Mouse (Mus musculus) large intestine, adult 2 months (tissue): Measurements from ENCODE around the gene Foxe1. TPM values are rescaled to one million over a fixed set of nuclear protein-coding genes. Genes with fewer than 3 reads are reported as not detected.
A peak's percentile ranks its signal among the peaks of the same experiment; 100 is the strongest.

ENCODE experiments used
- DNase-seq: peaks from one replicate; pipeline ENCODE4 v3.0.0-alpha.2; 2012; ENCODE audit warnings: low read depth, low spot score
- whole genome bisulfite sequencing: fragments of 180-500 bp; shearing (Covaris S2); methylation state at CpG from one replicate; pipeline ENCODE4 v1.1.7; 2018; 5-methylcytosine and 5-hydroxymethylcytosine counted together
- polyA plus RNA-seq: library from polyadenylated mRNA; depleted of rRNA; stranded (reverse); fragments of >200 nt; gene quantifications from 2 replicates; pipeline ENCODE4 v1.2.3, GENCODE M21; 2012; rRNA removed

The Foxe1 gene
- polyA plus RNA-seq = not detected in 2 replicates

DNA sequence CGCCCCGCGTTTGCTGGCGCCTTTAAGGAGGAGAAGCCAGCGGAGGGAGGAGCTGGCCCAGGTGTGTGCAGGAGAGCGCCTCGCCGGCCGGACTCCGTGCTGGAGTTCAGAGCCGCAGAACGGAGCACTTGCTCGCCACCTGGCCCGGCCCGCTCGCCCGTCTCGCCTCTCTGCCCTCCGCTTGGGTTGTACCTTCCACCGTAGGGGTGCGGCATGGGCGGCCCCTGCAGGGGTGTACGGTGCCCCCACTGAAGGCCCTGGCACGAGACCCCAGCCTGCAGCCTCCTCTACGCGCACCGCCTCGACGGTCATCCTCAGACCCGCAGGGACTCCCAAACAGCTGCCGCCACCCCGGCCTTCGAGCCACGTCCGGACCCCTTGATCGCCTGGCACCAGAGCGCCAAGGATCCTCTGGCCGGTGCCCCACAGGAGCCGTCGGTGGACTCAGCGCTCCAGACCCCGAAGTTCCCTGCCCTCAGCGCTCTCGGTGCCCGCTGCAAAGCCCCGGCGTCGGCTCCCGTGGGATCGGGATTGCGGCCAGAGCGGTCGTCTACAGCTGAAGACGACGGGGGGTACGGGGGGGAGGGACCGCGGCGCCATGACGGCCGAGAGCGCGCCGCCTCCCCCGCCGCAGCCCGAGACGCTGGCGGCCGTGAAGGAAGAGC, at the start of gene Foxe1:
Gene Foxe1, plus strand, starts transcription at position 14 of the 665 bp plus-strand sequence.
- WGBS = 4% methylated on average over 70 of the region's 70 CpGs
- no peak for DNase-seq

DNA sequence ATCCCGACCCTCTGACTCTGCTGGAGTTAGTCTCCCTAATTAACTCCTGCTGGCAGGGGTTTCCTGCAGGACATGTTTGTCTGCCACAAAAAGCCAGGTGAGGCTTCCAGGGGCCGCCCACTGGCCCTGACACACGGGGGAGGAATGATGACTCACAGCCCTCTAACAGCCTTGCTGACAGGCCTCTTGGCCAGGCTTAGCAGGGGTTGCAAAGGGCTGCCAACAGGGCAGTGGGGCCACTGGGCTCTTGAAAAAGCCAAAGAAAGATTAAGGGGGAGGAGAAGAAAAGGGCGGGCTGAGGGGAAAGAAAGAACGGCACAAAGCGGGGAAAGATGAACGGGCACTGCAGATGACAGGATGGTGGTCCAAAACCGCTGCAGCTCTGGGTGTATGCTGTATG, 39.3 kb upstream of the Foxe1 start:
- DNase-seq = no peak
- 6% methylated on average over 8 of the region's 8 CpGs for WGBS

DNA sequence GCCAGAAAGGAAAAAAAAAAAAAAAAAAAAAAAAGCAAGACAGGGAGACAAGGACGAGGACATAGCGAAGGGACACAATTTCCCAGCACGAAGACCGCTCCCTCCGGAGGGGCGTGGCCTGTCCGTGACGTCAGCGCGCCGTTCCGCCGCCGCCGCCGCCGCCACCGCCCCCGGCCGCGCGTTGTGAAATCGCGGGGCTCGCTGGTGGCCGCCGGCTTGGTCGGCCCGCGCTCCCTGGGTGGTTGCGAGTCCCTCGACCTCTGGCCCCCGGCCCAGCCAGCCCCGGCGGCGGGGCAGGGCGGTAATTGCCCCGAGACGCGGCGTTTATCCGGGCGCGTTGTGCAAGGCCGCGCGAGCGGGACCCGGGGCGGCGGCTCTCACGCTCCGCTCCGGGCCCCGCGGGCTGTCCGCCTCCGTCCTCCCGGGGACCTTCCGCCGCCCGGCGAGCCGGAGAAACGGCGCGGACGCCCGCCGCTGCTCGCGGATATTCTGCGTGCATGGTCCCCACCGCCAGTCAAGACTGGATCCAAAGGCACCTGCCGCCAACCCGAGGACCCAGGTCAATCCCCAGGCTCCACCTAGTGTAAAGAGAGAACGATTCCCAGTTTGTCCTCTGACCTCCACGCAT, 38.5 kb upstream of the Foxe1 start:
- peak; percentile 27 for DNase-seq
- WGBS = under 1% methylated on average over 78 of the region's 78 CpGs

DNA sequence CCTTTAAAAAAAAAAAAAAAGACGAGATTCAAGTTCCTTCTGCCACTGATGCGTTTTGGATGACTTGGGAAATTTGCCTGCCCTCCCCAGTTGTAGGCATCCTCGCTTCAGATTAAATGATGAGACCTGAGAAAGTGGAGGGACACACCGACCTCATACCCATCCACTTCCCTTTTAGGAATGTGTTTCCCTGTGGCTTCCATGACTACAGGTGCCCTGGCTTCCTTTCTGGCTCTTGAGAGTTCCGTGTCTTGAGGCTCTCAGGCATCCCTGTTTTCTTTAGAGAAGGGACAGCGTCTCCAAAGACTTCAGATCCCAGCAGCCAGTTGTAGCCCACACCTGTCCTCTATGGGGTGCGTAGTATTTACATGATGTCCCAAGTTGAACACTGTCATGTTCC, 38.0 kb upstream of the Foxe1 start:
- no peak for DNase-seq
- 29% methylated on average over 7 of the region's 7 CpGs for WGBS

DNA sequence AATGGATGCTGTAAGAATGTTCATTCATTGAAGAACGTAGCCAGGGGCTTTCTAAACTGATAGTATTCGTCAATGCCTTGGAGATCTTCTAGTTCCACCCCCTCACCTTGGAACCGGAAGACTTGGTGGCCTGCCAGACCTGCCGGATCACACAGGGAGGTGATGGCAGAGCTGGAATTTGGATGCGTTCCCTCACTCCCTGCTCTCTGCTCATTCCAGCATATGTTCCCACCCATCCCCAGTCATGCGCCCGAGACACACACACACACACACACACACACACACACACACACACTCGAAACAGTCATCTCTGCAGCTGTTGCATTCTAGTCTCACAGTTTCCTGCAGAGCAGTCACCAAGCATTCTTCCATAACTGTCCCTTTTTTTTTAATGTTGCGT, 36.1 kb upstream of the Foxe1 start:
- DNase-seq = no peak
- WGBS = 40% methylated on average over 9 of the region's 9 CpGs

DNA sequence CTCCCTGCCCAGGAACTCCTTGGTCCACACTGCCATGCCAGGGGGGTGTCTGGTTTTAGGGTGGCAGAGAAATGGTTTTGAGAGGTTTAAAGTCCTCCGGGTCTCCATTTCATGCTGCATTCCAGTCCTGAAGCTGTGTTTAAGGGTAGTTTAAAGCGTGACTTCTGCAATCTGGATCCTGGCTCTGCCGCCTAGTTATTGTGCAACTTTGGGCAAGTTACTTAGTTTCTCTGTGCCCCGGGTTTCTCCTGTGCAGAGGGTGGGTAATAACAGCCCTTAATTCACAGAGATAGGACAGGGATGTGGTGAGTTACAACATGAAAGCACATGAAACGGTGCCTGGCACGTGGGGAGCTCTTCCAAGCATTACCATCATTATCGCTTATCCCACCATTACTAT, 35.5 kb upstream of the Foxe1 start:
- no peak for DNase-seq
- 79% methylated on average over 7 of the region's 7 CpGs for WGBS

DNA sequence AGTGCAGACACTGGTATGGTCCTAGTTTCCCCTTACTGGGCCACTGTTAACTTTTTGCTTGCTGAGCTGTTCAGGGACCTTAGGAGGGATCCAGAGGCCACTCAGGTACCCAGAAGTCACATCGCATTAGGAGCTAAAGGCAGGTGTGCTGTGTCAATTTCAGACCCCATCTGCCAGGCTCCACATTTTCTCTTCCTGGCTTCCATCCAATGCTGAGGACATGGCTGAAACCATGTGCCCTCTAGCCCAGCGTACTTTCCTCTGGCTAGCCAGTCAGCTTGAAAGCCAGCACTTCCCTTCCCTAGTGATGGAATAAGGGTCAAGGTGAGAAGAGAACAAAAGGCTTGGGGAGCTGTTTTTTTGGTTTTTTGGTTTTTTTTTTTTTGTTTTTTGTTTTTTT, 31.8 kb upstream of the Foxe1 start:
- 48% methylated on average over 2 of the region's 2 CpGs for WGBS
- no peak for DNase-seq

DNA sequence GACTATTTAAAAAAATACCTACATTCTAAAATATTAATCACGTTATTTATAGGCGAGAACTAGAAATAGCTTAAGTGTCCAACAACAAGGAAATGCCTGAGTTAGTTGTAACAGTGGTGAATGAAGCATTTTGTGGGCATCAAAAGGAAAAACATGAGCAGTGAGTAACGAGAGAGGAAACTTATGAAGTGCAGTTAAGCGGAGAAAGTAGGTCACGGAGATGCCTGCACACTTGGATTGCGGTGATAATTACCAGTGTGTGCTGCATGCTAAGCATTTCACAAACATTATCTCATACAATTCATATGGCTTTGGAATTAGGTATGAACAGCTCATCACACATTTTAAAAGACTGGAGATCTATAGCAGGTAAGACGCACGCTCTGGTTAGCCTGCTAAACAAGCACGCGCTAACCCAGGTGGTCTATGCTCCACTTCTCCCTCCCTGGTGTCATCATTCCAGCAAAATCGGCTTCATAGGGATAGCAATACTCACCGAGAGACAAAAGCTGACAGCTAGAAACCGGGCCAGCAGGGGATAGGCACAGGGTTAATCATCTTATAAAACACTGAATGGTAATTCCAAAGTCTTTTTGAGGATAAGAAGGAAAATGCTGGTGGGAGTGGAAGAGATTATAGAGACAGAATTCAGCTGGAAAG, 21.5 kb upstream of the Foxe1 start:
- DNase-seq = no peak
- 81% methylated on average over 13 of the region's 13 CpGs for WGBS

DNA sequence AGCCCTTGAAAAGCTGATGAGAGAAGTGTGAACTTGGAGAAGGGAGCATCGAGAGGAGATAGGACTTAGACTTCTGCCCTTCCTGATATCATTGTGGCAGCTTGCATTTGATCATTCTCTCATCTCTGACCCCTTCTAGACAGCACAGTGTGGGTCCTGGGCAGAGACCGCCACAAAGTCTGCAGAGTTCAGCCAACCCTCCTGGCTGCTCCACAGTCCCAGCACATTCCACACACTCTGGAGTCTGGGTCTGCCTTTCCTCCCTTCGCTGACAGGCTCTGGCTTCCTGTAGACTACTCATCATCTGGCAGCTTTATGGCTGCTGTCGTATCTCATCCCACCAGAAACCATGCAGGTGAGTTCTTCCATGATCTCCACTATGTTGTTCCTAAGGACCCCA, 20.7 kb upstream of the Foxe1 start:
- 33% methylated on average over 4 of the region's 4 CpGs for WGBS
- DNase-seq = no peak

DNA sequence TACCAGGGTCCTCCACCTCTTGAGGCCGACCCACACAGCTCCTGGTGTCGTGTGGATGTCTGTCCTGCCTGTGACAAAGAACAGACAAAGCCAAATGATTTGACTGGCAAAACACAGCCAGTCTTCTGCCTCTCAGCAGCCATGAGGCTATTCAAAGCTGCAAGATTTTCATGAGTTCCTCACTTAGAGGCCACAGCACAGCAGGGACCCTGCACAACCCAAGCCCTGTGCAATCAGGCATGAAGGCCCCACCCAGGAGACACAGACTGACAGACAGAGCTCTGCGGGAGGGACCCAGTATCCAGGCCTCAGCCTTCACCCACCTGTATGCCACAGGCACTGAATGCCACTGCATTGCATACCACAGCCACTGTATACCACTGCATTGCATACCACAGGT, 14.5 kb upstream of the Foxe1 start:
- no peak for DNase-seq
- WGBS = 57% methylated on average over 3 of the region's 3 CpGs

DNA sequence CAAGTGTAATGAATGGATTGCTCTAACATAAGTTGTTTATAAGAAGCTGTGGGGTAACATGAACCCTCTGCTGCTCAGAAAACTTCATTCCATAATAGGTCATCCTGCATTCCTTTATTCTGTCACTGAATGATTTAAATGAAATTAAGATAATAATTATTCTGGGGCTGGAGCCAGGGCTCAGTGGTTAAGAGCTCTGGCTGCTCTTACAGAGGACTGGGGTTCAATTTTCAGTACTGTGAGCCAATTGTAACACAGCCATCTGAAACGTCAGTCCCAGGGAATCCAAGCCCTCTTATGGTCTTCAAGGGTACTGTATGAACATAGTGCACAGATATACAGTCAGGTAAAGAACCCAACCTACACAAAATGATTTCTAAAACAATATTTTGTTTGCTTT, 7.6 kb upstream of the Foxe1 start:
- DNase-seq = no peak
- 17% methylated on average over 1 of the region's 1 CpGs for WGBS

DNA sequence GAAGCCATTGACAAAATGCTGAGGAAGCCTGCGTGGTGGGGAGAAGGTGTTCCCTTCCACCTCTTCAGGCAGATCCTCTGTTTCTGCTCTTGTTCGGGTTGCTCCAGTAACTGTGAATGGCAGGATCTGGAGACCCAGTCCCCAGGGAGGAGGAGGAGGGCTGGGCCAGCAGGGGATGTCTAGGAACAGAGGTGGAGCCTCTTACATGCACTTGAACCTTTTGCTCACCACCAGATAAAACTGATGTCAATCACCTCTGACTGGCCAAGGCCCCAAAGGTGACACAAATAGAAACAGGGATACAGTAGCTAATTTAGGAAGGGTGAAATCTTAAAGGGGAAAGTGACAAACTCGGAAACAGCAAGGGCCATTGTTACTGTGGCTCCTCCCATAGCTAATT, 5.4 kb upstream of the Foxe1 start:
- WGBS = 4% methylated on average over 3 of the region's 3 CpGs
- DNase-seq = no peak

DNA sequence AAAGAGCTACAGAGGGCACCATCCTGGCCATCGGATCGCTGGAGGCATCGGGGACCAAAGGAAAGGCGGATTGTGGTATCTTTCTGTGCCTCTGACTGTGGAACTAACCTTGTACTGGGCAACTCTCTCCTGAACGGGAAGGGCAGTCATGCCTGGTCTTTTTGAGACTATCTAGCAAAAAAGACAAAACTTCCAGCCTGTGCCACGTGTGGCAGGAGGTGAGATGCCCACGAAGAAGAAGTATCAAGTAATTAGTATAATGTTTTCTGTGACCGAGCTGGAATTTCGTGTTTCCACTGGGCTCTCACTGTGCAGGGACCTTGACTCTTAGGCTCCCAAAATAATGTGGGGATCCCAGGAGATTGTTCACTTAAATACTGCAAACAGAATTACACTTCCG, 4.4 kb upstream of the Foxe1 start:
- WGBS = 18% methylated on average over 10 of the region's 10 CpGs
- no peak for DNase-seq

DNA sequence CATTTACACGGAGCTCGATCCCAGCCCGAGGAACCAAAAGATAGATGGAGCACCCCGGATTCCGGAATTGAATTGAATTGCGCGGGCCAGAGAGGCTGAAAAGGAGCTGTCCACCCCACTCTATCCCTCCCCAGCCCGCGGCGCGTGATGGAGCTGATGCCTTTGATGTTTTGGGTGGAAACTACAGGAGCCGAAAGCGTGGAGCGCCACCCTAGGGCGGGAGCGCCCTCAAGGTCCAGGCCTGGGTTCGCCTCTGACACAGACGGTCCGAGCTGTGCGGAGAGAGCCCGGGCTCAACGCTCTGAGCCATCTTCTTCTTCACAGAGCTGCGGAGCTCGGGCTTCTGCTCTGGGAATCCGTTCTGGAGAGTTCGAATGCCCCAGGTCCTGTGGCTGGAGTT, 3.8 kb upstream of the Foxe1 start:
- WGBS = 3% methylated on average over 26 of the region's 26 CpGs
- DNase-seq = no peak

DNA sequence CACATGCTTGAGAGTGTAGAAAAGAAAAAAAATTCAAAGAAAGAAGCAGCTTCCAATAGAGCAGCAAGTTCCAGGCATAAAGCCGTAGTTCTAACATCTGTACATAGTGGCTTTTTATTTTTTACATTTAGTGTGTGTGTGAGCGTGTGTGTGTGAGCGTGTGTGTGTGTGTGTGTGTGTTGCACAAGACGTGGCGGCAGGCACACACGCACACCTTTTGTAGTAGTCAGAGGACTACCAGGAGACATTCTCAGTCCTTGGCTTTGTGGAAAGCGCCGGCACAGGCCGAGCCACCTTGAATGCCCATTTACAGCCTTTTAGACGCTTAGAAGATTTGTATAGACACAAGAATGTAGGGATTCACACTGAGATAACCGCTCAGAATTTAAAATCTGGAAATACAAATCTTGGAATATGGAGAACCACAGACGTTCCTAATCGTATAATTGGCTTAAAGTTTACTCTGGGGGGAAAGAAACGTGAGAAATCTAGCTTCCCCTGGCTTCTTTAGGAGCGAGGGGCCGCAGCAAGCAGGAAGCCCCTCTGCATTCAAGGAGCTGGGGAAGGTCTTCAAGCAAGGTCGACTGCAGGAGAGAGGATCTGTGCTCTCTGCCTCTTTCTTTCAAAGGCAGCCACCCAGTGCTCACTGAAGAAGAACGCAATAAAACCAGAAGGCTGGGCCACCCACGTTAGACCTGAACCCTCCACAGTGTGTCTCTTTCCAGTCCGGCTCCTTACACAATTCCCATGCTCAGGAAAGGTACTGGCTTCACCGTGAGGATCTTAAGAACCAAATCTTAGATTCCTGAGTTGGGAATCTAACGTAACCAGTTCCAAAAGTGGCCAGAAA, 1.4 kb upstream of the Foxe1 start:
- DNase-seq = no peak
- 17% methylated on average over 22 of the region's 22 CpGs for WGBS

DNA sequence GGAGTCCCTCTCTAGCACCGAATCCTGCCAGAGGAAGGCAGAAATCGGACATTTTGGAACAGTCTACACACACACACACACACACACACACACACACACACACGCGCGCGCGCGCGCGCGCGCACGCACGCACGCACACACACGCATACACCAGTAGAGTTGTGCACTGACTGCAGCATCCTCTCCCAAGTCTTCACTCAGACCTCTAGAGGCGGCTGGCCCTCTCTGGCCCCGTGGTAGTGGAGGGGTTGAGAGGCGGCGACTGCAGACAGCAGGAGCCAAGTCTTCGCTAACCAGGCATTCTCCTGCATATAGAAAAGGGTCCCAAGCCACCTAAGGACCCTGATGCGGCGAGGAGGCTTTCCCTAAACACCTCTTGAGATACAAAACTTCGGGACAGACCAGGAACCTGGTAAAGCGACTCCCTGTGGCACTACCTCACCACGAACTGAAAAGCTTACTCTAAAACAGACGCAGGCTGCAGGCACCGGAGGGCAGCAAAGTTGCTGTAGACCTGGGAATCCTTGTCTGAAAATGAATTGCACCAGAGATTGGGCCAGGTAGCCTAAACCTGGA, 610 bp upstream of the Foxe1 start:
- 1% methylated on average over 28 of the region's 28 CpGs for WGBS
- no peak for DNase-seq

DNA sequence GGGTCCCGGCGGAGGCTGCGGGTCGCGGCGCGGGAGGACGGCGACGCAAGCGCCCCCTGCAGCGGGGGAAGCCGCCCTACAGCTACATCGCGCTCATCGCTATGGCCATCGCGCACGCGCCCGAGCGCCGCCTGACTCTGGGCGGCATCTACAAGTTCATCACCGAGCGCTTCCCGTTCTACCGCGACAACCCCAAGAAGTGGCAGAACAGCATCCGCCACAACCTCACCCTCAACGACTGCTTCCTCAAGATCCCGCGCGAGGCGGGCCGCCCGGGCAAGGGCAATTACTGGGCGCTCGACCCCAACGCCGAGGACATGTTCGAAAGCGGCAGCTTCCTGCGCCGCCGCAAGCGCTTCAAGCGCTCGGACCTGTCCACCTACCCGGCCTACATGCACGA, 879 bp downstream of the Foxe1 start:
- whole genome bisulfite sequencing = under 1% methylated on average over 51 of the region's 51 CpGs
- no peak for DNase-seq

DNA sequence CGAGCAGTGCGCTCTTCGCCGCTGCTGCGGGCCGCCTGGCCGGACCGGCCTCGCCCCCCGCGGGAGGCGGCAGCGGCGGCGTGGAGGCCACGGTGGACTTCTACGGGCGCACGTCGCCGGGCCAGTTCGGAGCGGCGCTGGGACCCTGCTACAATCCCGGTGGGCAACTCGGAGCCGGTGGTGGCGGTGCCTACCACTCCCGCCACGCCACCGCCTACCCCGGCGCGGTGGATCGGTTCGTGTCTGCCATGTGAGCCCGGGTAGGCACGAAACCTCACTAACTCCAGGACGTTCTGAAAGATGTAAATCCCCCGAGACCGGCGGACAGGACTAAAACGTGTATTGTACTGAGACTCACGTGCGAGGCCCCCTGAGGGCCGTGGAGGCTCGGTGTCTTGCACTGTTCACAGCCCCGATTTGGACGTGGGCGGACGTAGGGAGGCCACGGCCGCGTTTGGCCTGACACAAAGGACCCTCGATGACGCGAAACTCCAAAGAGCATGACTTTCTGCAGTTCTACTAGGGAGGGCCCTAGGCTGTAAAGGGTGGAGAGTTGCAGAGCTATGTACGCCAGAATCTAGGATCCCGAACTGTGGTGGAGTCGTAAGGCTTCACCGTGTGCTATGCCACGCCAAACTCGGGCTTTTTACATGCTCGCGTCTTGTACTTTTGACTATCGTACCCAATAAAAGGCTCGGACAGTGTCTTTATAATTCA, 1.8 kb downstream of the Foxe1 start:
- 7% methylated on average over 67 of the region's 67 CpGs for WGBS
- DNase-seq = no peak

DNA sequence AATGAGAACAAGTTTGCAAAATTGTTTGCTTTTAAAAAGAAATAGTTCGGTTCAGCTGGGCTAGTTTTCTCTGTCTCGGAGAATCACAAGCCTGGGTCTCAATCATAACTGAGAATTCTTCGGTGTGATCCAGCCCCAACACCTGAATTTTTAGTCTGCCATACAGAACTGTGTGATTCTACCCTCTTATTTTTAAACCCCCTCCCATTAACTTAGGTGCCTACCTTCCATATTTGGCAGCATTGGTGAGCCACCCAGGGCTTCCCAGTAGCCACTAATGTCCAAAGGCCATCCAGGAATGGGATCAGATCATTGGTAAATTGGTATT, 2.3 kb downstream of the Foxe1 start:
- no peak for DNase-seq
- WGBS = 26% methylated on average over 3 of the region's 3 CpGs

DNA sequence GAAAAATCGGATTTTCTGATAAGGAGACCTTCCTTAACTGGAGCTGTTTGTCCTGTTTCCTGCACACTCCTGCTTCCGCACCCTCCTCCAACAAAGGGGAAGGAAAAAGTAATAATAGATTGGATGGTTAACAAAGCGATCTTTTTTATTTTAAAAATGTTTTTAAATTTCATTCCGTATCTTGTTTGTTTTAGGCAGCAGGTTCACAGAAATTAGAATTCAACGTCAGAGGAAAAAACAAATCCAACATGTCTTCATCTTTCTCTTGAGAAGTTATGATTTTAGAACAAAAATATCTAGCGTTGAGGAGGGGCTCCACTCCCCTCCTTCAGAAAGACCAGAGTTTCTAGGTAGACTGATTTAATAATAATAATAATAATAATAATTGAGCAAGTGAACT, 2.8 kb downstream of the Foxe1 start:
- 35% methylated on average over 6 of the region's 6 CpGs for WGBS
- no peak for DNase-seq
